Mouse (Mus musculus) layer of hippocampus, adult 18-20 months (tissue): Measurements from ENCODE around the gene Slc9a1. TPM values are rescaled to one million over a fixed set of nuclear protein-coding genes. Genes with fewer than 3 reads are reported as not detected.

ENCODE experiments used
- DNase-seq, 2 experiments: peaks; one replicate each; pipeline ENCODE4 v3.0.0; 2022; ENCODE audit warnings: low spot score in 2 of 2
- total RNA-seq, 2 experiments: library from RNA; stranded (reverse); gene quantifications; 2 replicates each; pipeline ENCODE4 v1.2.3; 2021

Gene Slc9a1
- total RNA-seq, 2 experiments from 2014 or later, result 62.2 to 62.9 TPM

DNA sequence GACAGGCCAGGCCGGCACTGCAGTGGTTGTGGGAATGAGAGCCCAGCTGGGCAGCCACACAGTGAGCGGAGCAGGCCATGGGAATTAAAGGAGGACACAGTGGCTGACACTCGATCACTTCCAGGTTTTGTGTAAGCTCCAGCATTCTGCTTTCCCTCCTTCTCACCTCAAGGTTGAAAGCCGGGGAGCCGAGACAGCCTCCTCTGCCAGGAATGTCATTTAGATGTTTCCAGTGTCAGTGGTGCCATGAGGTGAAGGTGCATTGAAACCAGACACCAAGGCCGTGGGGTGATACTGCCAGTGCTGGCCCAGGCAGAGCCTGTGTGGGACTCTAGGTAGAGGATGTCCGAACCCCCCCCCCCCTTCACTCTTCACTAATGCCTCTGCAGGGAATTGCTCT, 30.6 kb downstream of the Slc9a1 start:
- no peak for DNase-seq

DNA sequence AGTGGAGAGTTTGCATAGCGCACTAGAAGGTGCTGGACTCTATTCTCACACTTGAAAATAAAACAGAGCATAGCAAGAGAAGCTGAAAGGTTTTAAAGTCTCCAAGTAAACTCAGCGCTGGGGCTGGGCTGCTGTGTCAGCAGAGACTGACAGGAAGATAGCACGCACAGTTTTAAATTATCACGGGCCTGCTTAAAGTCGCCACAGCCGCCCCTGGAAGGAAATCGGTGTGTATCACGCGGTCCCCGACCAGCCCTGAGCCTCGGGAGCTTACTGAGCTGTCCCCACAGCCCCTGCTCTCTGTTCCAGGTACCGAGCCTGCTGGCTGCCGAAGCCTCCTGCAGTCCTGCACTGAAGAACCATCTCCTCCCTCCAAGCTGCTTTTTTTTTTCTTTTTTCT, 32.5 kb downstream of the Slc9a1 start:
- DNase-seq, result no peak

DNA sequence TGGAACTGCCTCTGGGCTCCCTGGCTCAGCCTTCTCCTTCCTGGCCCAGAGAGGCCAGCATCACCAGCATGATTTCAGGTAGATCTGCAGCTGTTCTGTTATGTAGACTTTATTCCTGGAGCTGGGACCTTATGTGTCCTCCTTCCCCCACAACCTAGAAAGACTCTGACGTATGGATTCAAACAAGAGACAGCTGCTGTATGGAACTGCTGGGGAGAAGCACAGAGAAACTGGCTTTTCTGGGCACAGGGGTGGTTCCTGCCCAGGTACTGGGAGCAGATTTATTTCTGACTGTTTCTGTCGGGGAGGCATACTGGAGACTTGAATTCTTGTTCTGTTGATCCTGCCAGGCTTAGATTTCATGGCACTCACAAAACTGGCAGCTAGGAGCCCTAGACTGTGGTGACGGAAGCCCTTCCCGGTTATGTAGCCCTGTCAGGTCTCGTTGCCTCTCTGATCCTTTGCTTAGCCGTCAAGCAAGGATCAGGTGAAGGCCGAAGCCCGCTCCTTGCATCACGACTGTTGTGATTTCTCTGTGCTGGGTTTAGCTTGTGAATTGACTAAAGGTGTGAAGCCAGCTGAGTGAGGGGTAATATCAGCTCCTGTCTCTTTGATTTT, 34.2 kb downstream of the Slc9a1 start:
- no peak for DNase-seq

DNA sequence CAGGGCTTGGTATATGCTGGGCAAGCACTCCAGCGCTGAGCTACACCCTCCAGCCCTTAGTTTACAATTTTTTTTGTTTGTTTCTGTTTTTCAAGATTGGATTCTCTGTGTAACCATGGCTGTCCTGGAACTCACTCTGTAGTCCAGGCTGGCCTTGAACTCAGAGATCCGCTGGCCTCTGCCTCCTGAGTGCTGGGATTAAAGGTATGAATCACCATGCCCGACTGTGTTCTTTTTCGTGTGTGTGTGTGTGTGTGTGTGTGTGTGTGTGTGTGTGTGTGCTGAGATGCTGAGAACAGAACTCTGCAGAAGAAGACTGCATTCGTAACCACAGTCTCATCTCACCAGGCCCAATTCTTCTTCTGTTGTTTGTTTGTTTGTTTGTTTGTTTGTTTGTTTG, 34.8 kb downstream of the Slc9a1 start:
- no peak for DNase-seq

DNA sequence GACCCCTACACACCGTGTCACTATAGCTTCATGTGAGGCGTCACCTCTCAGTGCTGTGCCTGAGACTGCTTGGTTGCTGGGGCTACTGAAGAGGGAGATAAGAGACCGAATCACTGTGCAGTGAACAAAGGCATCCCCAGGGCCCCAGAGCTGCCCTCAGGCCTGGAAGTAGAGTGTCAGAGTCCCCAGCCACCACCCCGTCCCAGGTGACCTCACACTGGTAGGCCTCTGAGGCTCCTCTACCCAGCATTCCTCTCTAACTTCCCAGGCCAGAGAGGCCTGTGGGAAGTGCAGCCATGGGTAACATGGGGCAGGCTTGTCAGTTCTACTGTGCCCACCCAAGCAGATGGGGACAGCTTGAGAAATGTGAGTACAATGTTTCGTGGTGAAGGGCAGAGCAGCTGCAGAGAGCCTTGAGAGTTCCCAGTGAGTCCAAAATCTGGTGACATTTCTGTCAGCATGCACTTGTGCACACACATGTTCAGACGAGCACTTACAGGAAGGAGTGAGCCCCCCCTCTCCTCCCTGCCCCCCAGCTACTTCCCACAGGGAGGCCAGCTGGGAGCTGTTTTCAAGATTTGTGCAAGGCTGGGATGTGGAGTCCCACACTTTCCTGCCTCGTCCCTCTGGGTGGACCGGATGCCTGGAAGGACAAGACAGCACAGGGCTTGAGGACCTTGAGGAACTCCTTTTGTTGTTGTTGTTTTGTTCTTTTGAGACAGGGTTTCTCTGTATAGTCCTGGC, 37.0 kb downstream of the Slc9a1 start:
- DNase-seq, result no peak

DNA sequence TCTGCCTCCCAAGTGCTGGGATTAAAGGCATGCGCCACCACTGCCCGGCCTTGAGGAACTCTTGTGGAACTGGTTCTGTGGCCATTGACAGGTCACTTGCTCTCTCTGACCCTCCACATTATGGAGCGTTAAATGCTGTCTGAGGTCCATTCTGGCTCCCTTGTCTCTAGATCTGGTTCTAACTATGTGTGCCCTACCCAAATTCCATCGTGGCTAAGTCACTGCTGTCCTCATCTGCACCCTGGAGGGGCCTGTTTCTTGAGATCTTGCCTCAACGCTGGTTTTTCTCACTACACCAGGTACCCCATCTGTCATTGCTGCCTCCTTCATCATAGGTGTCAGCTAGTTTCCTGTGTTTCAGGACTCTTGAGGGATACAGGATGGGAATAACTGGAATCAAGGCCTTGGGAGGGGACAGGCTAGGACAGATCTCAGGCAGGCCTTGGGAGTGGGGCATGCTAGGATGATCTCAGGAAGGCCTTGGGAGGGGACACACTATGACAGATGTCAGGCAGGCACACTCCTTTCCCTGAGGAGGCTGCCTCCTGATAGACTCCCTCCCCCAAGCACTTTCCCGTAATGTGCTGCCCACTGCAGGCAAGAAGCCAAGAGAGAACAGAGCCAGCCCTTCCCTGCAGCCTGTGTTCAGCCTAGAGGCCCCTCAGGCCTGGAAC, 37.7 kb downstream of the Slc9a1 start:
- DNase-seq, result no peak

DNA sequence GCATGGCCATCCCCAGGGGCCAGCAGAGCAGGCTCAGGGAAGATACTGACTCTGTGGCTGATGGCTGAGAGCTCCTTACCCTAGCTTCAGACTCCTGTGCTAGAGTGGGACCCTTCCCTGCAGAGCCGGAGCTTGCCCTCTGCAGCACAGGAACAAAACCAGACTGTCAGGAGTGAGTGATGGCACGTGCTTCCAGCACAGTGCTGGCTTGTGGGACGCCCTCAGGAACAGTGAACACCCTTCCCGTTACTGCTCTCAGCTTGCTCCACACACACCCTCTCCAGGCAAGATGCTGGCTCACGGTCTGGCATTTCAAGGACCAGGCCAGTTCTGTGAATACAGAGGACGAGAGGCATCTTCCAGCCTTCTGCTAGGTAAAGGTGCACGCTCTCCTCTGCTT, 38.5 kb downstream of the Slc9a1 start:
- DNase-seq, result no peak

DNA sequence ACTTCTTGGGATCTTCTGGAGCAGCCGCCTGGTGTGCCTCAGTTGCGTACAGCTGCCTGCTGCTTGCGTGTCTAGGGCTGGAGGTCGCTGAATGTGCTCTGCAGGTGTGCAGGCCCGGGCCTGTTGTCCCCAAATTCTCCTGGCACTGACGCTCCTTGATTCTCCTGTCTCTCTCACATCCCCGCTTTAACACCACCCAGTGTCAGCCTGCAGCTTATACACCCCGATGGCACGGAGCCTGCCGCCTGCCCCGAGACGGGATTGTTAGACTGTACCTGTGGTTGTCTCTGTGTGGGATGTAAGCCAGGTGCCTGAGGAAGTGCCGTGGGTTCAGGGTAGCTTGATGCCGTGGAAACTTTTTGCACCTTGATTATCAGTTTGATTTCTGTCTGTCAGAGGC, 41.5 kb downstream of the Slc9a1 start:
- no peak for DNase-seq

DNA sequence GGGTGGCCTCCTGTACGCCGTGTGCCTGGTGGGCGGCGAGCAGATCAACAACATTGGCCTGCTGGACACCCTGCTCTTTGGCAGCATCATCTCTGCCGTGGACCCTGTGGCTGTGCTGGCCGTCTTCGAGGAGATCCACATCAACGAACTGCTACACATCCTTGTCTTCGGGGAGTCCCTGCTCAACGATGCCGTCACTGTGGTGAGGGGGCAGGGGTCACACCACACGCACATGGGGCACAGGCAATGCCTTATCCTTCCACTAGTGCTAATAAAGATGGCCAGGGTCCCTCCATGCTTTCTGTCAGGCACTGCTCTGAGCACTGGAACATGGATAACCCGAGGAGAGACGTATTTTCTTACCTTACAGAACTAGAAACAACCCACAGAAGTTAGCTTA, 42.6 kb downstream of the Slc9a1 start:
- no peak for DNase-seq

DNA sequence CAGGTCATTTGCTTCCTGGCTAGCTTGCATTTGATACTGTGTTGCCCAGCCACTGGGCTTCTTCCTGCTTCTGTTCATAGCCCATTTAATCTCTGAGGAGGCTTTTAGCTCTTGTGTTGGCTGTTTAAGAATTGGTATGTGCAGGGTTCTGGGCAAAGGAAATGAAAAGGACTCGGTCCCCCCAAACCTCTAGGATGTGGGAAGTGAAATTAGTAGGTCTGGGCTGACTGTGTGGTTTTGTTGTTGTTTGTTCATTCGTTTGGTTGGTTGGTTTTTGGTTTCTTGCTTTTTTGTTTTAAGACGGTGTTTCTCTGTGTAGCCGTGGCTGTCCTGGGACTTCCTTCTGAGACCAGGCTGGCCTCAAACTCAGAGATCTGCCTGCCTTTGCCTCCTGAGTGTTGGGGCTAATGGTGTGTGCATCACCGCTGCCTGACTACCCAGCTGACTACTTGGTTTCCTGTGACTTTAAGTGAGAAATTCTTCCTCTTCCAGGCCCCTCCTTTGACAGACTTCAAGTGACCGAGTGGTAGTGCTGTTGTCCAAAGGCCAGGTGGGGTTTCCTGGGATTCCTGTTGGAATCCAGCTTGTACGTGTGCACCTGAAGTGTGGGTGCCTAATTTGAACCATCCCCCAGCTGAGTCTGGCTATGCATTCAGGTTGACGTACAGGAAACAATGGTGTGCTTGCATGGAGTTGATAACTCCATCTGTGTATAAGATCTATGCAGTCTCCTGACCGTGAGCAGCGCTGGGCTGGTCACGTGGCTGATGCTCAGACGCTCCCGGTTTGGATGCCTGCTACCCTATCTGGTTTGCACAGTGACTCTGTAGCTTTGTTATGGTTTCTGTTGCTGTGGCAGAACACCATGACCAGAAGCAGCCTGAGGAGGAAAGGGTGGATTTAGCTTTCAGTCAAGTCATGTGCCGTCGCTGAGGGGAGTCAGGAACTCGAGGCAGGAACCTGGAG, 43.4 kb downstream of the Slc9a1 start:
- DNase-seq, result no peak

DNA sequence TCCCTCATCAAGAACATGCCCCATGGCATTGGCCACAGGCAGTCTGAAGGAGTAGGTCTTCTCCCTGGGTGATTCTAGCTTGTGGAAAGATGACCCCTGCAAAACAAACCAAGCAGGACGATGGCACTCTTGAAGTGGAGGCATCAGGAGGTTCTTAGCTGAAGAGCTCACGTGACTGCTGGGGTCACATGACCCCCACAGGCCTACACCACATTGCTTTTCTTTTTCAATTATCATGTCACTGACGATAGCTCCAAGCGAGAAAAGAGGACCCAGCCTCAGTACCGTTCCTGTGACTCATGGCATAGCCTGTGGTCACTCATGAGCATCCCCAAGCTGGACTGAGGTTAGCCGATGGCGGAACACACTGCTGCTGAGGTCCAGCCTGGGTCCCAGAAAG, 44.1 kb downstream of the Slc9a1 start:
- DNase-seq, result no peak

DNA sequence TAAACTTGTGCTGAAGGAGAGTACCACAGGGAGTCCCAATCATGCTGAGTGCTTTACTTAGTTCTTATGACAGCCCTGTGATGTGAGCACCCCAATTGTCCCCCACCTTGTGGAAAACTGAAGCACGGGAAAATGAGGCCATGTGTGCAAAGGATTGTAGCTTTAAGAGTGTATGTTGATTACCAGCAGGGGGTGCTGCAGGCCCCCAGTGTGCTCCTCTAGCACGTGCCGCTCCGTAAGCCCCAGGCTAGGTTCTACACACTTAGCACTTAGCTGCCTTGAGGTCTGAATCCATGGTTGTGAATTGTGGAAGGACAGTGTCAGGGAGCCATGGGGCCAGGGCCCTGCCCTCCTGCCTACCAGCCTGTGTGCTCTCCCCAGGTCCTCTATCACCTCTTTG, 45.4 kb downstream of the Slc9a1 start:
- DNase-seq, result no peak

DNA sequence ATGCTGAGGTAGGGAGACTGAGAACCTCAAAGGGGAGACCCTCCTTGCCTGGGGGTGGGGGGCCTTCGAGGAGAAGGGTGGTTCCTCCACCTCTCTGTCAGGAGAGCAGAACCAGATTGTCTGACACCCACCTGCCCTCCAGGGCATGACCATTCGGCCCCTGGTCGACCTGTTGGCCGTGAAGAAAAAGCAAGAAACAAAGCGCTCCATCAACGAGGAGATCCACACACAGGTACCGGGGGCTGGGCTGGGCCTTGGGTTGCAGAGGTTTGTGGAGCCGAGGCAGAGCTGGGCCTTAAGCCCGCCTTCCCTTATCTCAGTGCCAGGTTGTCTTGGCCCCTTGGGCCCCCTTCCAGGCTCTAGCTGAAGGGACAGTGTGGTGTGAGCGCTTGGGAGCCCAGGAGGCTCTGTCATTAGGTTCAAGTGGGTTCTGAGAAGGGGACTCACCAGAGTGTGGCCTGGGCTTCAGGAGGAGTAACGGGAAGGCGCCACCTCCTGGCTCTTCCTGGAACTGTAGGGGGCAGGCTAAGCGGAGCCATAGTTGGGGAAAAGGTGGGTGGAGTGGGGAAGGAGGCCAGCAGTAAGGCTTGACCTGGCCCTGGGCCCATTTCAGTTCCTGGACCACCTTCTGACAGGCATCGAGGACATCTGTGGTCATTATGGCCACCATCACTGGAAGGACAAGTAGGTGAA, 50.0 kb downstream of the Slc9a1 start:
- DNase-seq, result peak in 1 of 2 experiments; percentile 66

DNA sequence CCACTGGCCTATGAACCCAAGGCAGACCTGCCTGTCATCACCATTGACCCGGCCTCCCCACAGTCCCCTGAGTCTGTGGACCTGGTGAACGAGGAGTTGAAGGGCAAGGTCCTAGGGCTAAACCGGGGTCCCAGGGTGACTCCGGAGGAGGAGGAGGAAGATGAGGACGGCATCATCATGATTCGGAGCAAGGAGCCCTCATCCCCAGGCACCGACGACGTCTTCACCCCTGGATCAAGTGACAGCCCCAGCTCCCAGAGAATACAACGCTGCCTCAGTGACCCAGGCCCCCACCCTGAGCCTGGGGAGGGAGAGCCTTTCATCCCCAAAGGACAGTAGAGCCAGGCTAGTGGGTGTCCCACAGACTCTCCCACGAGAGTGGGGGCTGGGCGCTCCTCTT, 52.5 kb downstream of the Slc9a1 start:
- no peak for DNase-seq

DNA sequence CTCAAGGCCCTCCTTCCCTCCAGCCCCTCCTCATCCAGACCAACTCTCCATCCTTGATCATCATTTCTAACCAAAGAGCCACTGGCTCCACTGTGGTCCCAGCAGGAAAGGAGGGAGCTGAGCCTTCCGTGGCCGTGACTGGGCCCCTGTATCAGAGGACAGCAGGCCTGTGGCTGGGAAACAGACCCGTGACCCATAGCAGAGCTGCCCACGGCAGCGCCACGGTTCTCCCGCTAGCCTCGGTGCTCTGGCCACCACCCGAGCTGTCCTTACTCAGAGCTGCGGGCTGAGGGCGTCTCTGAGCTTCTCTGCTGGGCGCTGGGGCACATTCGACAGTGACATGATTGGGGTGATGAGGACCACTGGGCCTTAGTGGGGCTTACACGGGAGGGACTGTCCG, 53.1 kb downstream of the Slc9a1 start:
- no peak for DNase-seq

DNA sequence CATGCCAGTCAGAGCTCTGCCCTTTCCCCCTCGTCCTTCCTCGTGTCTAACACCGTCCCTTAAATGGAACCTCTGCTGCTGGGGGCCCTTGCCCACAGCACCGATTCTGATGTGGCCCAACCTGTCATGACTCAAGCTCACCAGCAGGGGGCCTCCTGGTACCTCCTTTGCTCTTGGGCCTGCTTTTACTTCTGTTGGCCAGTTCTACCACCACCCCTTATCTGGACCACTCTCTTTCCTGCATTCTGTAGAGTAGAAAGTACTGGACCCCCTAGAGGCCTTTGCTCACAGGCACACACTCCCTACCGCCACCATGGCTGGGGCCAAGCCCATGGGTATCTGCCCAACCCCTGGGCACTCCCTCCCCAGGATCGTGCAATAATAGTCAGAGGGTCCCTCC, 53.6 kb downstream of the Slc9a1 start:
- DNase-seq, result peak in 1 of 2 experiments; percentile 58

DNA sequence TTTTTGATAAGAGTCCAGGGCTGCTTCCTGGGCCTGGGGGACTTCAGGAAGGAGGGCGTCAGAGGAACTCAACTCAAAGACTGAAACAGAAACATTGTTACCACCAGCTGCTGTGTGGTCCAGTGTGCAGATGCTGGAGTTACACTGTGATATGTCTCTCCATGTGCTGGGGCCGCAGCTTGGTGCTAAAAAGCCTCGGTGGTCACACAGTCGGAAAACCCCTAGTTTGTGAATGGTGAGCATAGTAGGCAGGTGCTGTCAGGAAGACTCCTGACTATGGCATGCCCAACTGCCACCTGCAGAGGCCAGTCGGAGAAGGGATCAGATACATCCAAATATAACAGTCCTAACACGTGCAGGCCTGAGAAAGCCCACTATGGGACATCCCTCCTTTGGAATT, 54.2 kb downstream of the Slc9a1 start:
- DNase-seq, result no peak

DNA sequence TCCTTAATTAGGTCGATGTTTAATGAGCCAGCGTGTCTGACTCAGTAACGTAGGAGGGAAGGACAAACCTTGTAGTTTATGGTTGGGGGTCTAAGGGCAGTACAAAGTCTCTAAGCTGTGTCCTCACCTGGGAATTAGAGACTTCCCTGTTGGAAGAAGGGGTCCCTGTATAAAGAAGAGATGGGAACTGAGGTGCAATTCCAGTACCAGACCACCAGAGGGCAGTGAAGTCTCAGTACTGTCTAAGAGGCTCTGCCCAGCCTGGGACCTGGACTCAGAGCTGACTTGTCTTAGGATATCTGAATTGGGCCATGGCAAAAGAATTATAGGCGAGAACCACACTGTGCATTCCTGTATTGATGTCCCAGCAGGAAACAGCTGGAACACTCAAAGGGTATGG, 54.6 kb downstream of the Slc9a1 start:
- peak in 1 of 2 experiments; percentile 79 for DNase-seq

DNA sequence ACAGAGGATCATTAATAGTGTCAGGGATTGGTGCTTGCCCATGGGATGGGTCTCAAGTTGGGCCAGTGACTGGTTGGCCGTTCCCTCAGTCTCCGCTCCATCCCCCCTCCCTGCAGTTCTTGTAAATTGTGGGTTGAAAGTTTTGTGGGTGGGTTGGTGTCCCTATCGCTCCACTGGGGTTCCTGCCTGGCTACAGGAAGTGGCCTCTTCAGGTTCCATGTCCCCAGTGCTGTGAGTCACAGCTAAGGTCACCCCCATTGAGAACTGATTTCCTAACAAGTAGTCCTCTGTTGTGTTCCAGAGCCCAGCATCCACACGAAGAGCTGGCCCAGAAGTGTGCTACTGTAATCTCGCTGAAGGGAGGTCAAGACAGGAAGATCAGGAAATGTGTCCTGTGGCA, 56.6 kb downstream of the Slc9a1 start:
- DNase-seq, result no peak

DNA sequence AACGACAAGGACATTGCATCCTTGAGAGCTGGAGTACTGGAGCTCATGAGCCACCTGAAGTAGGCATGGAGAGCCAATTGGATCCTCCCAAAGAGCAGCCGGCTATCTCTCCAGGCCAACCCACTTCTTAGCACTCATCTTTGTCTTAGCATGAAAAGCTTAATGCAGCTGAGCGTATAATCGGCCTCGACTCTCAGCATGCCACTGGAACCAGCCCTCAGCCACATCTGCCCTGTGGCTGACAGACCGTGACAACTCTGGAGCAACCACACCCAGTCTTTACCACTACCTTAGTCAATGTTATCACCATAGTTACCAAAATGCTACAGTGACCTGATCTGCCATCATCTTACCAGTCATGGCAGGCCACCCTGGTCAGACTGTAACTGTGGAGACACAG, 62.0 kb downstream of the Slc9a1 start:
- DNase-seq, result no peak
